Mouse (Mus musculus) CD4-positive, CD25-positive, alpha-beta regulatory T cell, adult 2 months (primary cell): ENCODE results near the gene 6430531B16Rik.

ENCODE experiments used
- DNase-seq: peaks from one replicate; pipeline ENCODE4 v3.0.0-alpha.2; 2012; ENCODE audit warnings: low read depth, low spot score

Gene 6430531B16Rik

DNA sequence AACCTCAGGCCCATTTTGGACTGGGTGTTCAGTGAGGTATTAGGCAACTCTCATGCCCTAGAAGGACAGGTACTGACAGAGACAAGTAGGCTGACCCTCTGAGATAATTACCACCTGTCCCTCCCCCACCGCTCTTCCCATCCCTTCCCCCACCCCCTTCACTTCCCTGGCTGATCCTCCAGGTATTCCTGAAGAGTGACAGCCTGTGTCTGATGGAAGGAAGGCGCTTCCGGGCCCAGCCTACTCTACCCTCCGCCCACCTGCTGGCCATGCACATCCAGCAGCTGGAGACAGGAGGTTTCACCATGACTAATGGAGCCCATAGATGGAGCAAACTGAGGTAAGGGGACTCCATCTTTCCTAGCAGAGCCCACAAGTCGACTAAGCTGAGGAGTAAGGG is 40.7 kb downstream of the 6430531B16Rik start:
- DNase-seq: no peak

- no peak for DNase-seq
Measured at GRCm38 (mm10) chr7:139937138-139937537, 41.4 kb downstream of the 6430531B16Rik start.

DNA sequence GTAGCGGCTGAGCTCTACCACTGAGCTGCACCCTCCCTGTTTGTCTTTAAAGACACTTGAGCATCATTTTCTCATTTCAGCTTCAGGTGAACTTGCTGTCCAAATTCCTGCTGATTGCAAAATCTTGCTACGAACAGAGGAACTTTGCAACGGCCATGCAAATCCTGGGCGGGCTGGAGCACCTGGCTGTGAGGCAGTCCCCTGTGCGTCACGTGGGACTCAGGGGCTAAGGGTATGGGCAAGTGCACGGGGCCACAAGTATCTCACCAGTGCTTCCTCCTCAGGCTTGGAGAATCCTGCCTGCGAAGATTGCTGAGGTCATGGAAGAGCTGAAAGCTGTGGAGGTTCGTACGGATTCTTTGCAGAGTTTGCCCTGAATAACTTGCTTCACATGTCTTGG is 41.9 kb downstream of the 6430531B16Rik start:
- DNase-seq: no peak

DNA sequence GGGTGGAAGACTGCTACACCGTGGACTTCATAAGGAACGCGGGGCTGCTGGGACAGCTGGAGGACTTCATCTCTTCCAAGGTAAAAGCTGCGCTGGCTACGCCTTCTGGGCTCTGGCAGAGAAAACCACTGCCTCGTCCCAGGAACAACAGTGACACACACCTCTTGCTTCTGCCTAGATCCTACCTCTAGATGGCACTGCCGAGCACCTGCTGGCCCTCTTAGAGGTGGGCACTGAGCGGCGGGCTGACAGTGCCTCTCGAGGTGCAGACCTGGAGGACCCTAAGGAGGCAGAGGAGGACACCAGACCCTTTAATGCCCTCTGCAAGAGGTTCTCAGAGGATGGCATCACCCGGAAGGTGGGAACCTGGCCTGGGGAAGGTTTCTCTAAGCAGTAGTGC is 47.8 kb downstream of the 6430531B16Rik start:
- DNase-seq: peak; percentile 72
